Mouse (Mus musculus): ENCODE results near the gene Hapln4. TPM values are rescaled to one million over a fixed set of nuclear protein-coding genes. Genes with fewer than 3 reads are reported as not detected.

Hapln4 gene
- polyA plus RNA-seq (2012; rRNA removed) = 0.23 and 0.38 TPM in 2 replicates
- 0.41 TPM in 1 of 2 replicates, not detected in the other for polyA plus RNA-seq (2014; fragmentation: Nextera tagmentation; extraction: Ambion mirVana)

DNA sequence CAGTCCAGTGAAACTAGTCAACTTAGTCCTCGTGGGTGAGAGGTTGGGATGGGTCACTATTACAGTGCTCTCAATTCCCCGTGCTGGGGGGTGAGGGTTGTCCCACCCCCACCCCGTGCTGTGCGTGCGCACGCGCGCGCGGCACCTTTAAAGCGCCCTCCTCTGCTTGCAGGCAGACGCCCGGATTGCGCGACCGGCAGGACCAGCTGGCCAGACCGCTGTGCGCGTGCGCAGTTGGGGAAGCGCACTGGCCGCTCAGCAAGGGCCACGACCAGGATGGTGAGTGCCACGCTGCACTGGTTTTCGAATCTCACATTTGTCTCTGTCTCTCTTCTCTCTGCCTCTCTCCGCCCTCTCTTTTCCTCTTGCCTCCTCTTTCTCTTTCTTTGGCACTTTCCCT is at the start of gene Hapln4:
TSS of gene Hapln4 (plus strand) at position 173 of the 400 bp plus-strand sequence.
- no peak for TF ChIP-seq POLR2A (IDR thresholded peaks at IDR 0.05; ENCODE audit: borderline replicate concordance, extremely low read depth, insufficient read depth, insufficient read length)
- peak within 1 kb of the TSS; percentile 39 for H3K4me3 ChIP-seq (replicated peaks; ENCODE audit: low read length)
- no peak within 1 kb of the TSS for H3K27ac ChIP-seq (replicated peaks; ENCODE audit: low read depth, low read length)
- H3K4me1 ChIP-seq (ENCODE audit: control insufficient read depth, insufficient read depth, low read length) = peaks cover 6% of the 10 kb centered on the region
- peak within 1 kb of the TSS; percentile 66 for H3K4me2 ChIP-seq (replicated peaks; ENCODE audit: low read depth, low read length, severe bottlenecking)
- no peaks in the 10 kb centered on the region for H3K36me3 ChIP-seq (ENCODE audit: control insufficient read depth, insufficient read depth, low read length)
- H3K9me3 ChIP-seq (ENCODE audit: control insufficient read depth, low read length) = no peaks in the 10 kb centered on the region
- DNase-seq (ENCODE audit: low spot score) = no peak
- 0% methylated on average over 26 of the region's 26 CpGs for WGBS
- peaks cover 66% of the 10 kb centered on the region for H3K27me3 ChIP-seq (ENCODE audit: control insufficient read depth, insufficient read depth, low read length)
- ATAC-seq (ENCODE audit: low FRiP score, low read depth) = no peak
- H3K9ac ChIP-seq (ENCODE audit: low read depth, low read length, severe bottlenecking) = peak within 1 kb of the TSS; percentile 40

DNA sequence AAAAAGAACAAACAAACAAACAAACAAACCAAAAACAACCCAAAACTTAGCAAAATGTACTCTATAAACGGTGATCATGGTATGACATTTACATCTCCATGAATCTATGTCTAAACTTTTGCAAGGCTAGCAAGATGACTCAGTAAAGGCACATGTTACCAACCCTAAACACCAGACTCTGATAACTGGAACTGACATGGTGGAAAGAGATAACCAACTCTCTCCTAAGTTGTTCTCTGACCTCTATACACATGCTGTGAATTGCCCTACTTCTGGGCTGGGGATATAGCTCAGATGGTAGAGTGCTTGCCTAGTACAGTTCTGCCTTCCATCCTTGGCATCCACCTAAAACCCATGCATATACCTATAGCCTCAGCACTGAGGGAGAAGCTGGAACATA is 45.3 kb upstream of the Hapln4 start:
- peaks cover 4% of the 10 kb centered on the region; the same call in 1 of the 2 replicates for H3K36me3 ChIP-seq (ENCODE audit: control insufficient read depth, insufficient read depth, low read length)
- WGBS = 96% methylated on average over 1 of the region's 1 CpGs
- no peak for ATAC-seq (ENCODE audit: low FRiP score, low read depth)
- H3K9me3 ChIP-seq (ENCODE audit: control insufficient read depth, low read length) = no peaks in the 10 kb centered on the region
- no peaks in the 10 kb centered on the region for H3K27me3 ChIP-seq (ENCODE audit: control insufficient read depth, insufficient read depth, low read length)
- peaks cover 7% of the 10 kb centered on the region for H3K4me1 ChIP-seq (ENCODE audit: control insufficient read depth, insufficient read depth, low read length)
- H3K9ac ChIP-seq (ENCODE audit: low read depth, low read length, severe bottlenecking) = no peak overlapping the region
- no peak overlapping the region for H3K4me2 ChIP-seq (replicated peaks; ENCODE audit: low read depth, low read length, severe bottlenecking)
- no peak overlapping the region for H3K27ac ChIP-seq (replicated peaks; ENCODE audit: low read depth, low read length)
- DNase-seq (ENCODE audit: low spot score) = no peak
- no peak overlapping the region for H3K4me3 ChIP-seq (replicated peaks; ENCODE audit: low read length)
- no peak for TF ChIP-seq POLR2A (IDR thresholded peaks at IDR 0.05; ENCODE audit: borderline replicate concordance, extremely low read depth, insufficient read depth, insufficient read length)

DNA sequence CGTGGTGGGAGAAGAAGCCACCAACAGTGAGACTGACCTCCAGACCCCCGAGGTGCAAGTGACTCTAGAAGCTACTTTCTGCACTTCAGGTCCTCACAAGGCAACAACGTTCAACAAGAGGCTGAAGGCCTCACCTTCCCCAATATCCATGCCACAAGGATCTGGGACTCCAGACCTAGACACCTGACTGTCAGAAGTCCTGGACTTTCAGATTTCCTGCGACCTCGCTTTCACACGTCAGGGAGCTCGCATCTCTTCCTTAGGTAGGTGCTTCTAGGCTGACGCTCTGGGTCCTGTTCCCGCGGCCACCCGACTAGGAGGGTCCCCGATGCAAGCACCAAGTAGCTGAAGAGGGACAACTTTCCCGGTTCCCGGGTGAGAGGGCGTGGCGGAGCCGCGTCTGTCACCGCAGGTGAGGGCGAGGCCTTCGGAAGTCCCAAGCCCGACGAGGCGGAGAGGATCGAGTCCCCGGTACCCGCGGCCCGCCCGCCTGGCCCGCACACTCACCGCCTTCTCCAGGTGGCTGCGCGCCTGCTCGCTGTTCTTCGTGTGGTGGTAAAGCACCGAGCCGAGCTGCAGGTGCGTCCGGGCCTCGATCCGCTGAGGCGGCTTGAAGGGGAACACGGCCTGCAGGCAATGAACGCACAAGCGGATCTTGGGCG is 41.2 kb upstream of the Hapln4 start:
- H3K27ac ChIP-seq (replicated peaks; ENCODE audit: low read depth, low read length) = peak overlapping the region; percentile 80; the same call in 1 of the 2 replicates
- WGBS = under 1% methylated on average over 39 of the region's 47 CpGs

DNA sequence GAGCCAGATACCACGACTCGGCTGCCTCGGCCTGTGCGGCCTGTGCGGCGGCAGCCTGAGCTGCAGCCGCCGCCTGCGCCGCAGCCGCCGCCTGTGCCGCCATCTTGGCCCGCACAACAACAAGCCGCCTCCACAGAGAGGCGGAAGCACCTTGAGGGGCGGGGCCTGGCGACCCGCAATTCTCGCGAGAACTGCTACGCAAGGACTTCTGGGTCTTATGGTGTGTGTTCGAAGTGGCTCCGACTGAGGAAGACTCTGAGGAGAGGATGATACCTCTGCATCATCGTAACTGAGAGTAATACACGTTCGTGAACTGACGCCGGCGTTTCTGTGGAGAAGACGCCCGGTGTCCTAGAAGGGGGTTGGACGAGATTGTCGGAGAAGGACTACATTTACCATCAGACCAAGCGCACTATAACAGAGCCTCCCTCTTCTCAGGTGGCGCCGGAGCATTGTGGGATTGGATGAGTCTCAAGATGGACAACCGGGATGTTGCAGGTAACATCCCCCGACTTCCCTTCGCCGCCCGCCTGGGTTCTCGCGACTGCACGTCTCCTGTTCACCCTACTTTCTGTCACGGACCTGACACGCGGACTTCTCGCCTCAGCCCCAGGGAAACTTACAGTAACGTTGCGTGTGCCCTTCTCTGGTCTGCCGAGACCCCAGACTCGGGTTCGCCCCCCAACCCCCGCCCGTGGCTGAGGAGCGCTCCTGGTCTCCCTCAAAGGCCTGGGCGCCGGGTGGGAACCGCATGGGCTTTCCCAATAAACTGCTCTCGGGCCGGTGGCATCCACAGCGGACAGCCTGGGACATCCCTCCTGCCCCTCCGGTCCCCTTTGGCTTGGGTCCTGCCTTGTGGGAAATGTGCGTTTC is 40.4 kb upstream of the Hapln4 start, which contains the start of the genes Mau2 and Sugp1:
TSS of gene Mau2 (minus strand) at position 152 of the 873 bp plus-strand sequence.
TSS of gene Sugp1 (plus strand) at position 231 of the 873 bp plus-strand sequence.
- ATAC-seq (ENCODE audit: low FRiP score, low read depth) (peak; percentile 99), DNase-seq (ENCODE audit: low spot score) (peak; percentile 96)
- no peaks in the 10 kb centered on the region for H3K9me3 ChIP-seq (ENCODE audit: control insufficient read depth, low read length)
- H3K36me3 ChIP-seq (ENCODE audit: control insufficient read depth, insufficient read depth, low read length) = no peaks in the 10 kb centered on the region
- H3K4me3 ChIP-seq (replicated peaks; ENCODE audit: low read length) = peak within 1 kb of the TSS; percentile 100
- peak within 1 kb of the TSS; percentile 96 for H3K9ac ChIP-seq (ENCODE audit: low read depth, low read length, severe bottlenecking)
- peak; percentile 95; the same call in 1 of the 2 replicates for TF ChIP-seq POLR2A (IDR thresholded peaks at IDR 0.05; ENCODE audit: borderline replicate concordance, extremely low read depth, insufficient read depth, insufficient read length)
- under 1% methylated on average over 59 of the region's 65 CpGs for WGBS
- no peaks in the 10 kb centered on the region for H3K27me3 ChIP-seq (ENCODE audit: control insufficient read depth, insufficient read depth, low read length)
- peak within 1 kb of the TSS; percentile 91 for H3K4me2 ChIP-seq (replicated peaks; ENCODE audit: low read depth, low read length, severe bottlenecking)
- H3K27ac ChIP-seq (replicated peaks; ENCODE audit: low read depth, low read length) = peak within 1 kb of the TSS; percentile 80
- peaks cover 19% of the 10 kb centered on the region for H3K4me1 ChIP-seq (ENCODE audit: control insufficient read depth, insufficient read depth, low read length)

More for the DNA sequence above, 41.2 kb upstream of the Hapln4 start:
- Histone ChIP-seq H3K9ac (ENCODE audit: low read depth, low read length, severe bottlenecking) (peak overlapping the region; percentile 96), H3K9me3 (ENCODE audit: control insufficient read depth, low read length) (no peaks in the 10 kb centered on the region), H3K36me3 (ENCODE audit: control insufficient read depth, insufficient read depth, low read length) (no peaks in the 10 kb centered on the region), H3K4me2 (replicated peaks; ENCODE audit: low read depth, low read length, severe bottlenecking) (peak overlapping the region; percentile 91), H3K4me1 (ENCODE audit: control insufficient read depth, insufficient read depth, low read length) (peaks cover 19% of the 10 kb centered on the region), H3K27me3 (ENCODE audit: control insufficient read depth, insufficient read depth, low read length) (no peaks in the 10 kb centered on the region), H3K4me3 (replicated peaks; ENCODE audit: low read length) (peak overlapping the region; percentile 100)
- ATAC-seq (ENCODE audit: low FRiP score, low read depth) = peak; percentile 23
- no peak for DNase-seq (ENCODE audit: low spot score)
- TF ChIP-seq POLR2A (IDR thresholded peaks at IDR 0.05; ENCODE audit: borderline replicate concordance, extremely low read depth, insufficient read depth, insufficient read length) = no peak

DNA sequence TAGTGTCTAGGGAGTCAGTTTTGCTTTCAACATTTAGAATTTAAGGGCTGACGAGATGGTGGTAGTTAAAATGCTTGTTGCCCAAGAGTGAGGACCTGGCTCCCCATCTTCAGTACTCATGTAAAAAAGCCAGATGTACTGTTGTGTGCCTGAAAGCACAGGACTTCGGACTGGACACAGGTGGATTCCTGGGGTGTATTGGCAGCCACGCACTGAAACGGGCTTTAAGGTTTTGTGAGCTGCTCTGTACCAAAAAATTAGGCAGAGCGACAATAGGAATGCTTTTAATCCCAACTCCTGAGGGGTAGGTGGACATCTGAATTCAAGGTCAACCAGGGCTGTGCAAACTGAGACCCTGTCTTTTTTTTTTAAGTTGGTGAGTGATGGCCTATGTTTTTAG is 39.3 kb upstream of the Hapln4 start:
- H3K9me3 ChIP-seq (ENCODE audit: control insufficient read depth, low read length) = no peaks in the 10 kb centered on the region
- H3K4me2 ChIP-seq (replicated peaks; ENCODE audit: low read depth, low read length, severe bottlenecking) = peak overlapping the region; percentile 91
- no peak overlapping the region for H3K27ac ChIP-seq (replicated peaks; ENCODE audit: low read depth, low read length)
- DNase-seq (ENCODE audit: low spot score) (no peak), ATAC-seq (ENCODE audit: low FRiP score, low read depth) (no peak)
- peak overlapping the region; percentile 100; the same call in 1 of the 2 replicates for H3K4me3 ChIP-seq (replicated peaks; ENCODE audit: low read length)
- H3K27me3 ChIP-seq (ENCODE audit: control insufficient read depth, insufficient read depth, low read length) = no peaks in the 10 kb centered on the region
- no peak overlapping the region for H3K9ac ChIP-seq (ENCODE audit: low read depth, low read length, severe bottlenecking)
- H3K4me1 ChIP-seq (ENCODE audit: control insufficient read depth, insufficient read depth, low read length) = peaks cover 19% of the 10 kb centered on the region
- WGBS = 86% methylated on average over 5 of the region's 5 CpGs
- H3K36me3 ChIP-seq (ENCODE audit: control insufficient read depth, insufficient read depth, low read length) = peaks cover 9% of the 10 kb centered on the region; the same call in 1 of the 2 replicates
- TF ChIP-seq POLR2A (IDR thresholded peaks at IDR 0.05; ENCODE audit: borderline replicate concordance, extremely low read depth, insufficient read depth, insufficient read length) = no peak

Data from limb, embryonic 14.5 days (tissue).